Mouse (Mus musculus): ENCODE data around the gene Bmpr1b.

- TF ChIP-seq CTCF (IDR thresholded peaks at IDR 0.05; ENCODE audit: low read depth, low read length): no peak
- TF ChIP-seq EP300 (IDR thresholded peaks at IDR 0.05; ENCODE audit: insufficient read depth, low read depth, low read length): no peak
- TF ChIP-seq POLR2A (IDR thresholded peaks at IDR 0.05; ENCODE audit: insufficient read depth, low read length): no peak
Observed at GRCm38 (mm10) chr3:141948096-141948495, 221.1 kb downstream of the Bmpr1b start.

Data from ES-Bruce4 (cell line).